In genomic region chrX:94132239-94132638, GRCm38 (mm10) we compare ENCODE assay signal across 20 mouse cellular contexts.
"Had no signal": no experiment of that assay in that cellular context is flagged by ENCODE, and none has a peak within 500 bp of the region (broad histone marks: within the 10 kb centered on the region; RNA-seq: fewer than 3 reads in every experiment).

No protein-coding gene starts in this region.

- H3K4me2 ChIP-seq: lung, embryonic 14.5 days; midbrain, embryonic 12.5 days; neural tube, embryonic 13.5 days; neural tube, embryonic 15.5 days had no signal

- H3K36me3 ChIP-seq: midbrain, embryonic 10.5 days; midbrain, embryonic 12.5 days; neural tube, embryonic 13.5 days; neural tube, embryonic 15.5 days had no signal

- H3K4me3 ChIP-seq: megakaryocyte, embryonic 14.5 days; midbrain, embryonic 10.5 days; midbrain, embryonic 12.5 days; myocyte; neural tube, embryonic 13.5 days; neural tube, embryonic 15.5 days had no signal

- DNase-seq: lung, adult 18-20 months; lung, embryonic 14.5 days; lung, postnatal 10 days; lung, postnatal 4 days; midbrain, embryonic 14.5 days; retina, postnatal 1 day; right cerebral cortex, adult 18-20 months; right cerebral cortex, postnatal 25 days; right cerebral cortex, postnatal 4 days; spleen, adult 18-20 months; thymus, adult 18-20 months; thymus, postnatal 14 days; thymus, postnatal 36 days had no signal

- H3K27ac ChIP-seq: midbrain, embryonic 10.5 days; midbrain, embryonic 12.5 days; neural tube, embryonic 13.5 days; neural tube, embryonic 15.5 days had no signal

- ATAC-seq: midbrain, embryonic 16.5 days had no signal

- H3K9ac ChIP-seq: lung, embryonic 14.5 days; midbrain, embryonic 12.5 days; neural tube, embryonic 13.5 days; neural tube, embryonic 15.5 days had no signal

- H3K9me3 ChIP-seq: megakaryocyte, embryonic 14.5 days; midbrain, embryonic 10.5 days; midbrain, embryonic 12.5 days; neural tube, embryonic 13.5 days; neural tube, embryonic 15.5 days had no signal

- H3K4me1 ChIP-seq: midbrain, embryonic 10.5 days; midbrain, embryonic 12.5 days; neural tube, embryonic 13.5 days; neural tube, embryonic 15.5 days had no signal
